Mouse (Mus musculus) liver, embryonic 14.5 days (tissue): ENCODE data around the gene Aspn.
"Not testable (repeated sequence)": the region's sequence is repeated elsewhere in the genome, so short reads cannot be mapped to it uniquely, and the experiment has no call there.

Experiments used
- CTCF ChIP-seq: IDR thresholded peaks from 2 replicates; pipeline ENCODE4 v1.5.1; 2016; ENCODE audit warnings: antibody characterized with exemption, low read depth, control low read depth
- EP300 ChIP-seq: IDR thresholded peaks from 2 replicates; pipeline ENCODE4 v1.6.1; 2016; ENCODE audit warnings: antibody characterized with exemption, low read depth

GRCm38 (mm10) chr13:49602541-49602940, 58.3 kb downstream of the Aspn start:
- not testable (repeated sequence) for TF ChIP-seq CTCF, EP300
